Mouse (Mus musculus): Measurements from ENCODE around the gene Ift81.

DNA sequence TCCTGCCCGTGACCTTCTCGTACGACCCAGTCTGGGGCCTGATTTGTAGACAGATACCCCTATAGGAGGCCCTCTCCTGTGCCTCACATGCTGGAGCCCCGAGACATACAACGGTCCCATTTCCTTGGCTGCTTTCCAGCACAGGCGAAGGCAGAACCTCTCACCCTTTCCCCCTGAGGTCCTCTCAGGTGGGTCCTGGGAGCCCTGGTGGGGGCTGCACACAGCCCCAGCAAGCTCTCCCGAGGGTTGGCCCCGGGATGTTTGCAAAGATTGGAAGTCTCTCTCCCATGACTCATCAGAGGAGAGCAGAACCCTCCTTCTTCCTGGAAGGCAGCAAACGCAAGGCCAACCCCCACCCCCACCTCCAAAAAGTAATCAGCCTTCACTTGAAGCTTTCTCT lies 102.9 kb downstream of the Ift81 start:
- TF ChIP-seq ZNF384 (IDR thresholded peaks at IDR 0.05; ENCODE audit: low read depth, low read length), result no peak
- no peak for TF ChIP-seq MAFK (IDR thresholded peaks at IDR 0.05; ENCODE audit: insufficient read depth, low read depth, low read length)
